Mouse (Mus musculus) myocyte (in vitro differentiated cells): Measurements from ENCODE around the gene Spc24.

Experiments used
- CEBPB ChIP-seq: IDR thresholded peaks from 2 replicates; pipeline ENCODE4 v1.6.1; 2011; ENCODE audit warnings: mild to moderate bottlenecking, moderate library complexity; ENCODE audit not compliant: poor library complexity, insufficient read depth, severe bottlenecking
- MAX ChIP-seq: IDR thresholded peaks from one replicate; pipeline ENCODE4 v1.6.1; 2011; ENCODE audit warnings: low read depth, mild to moderate bottlenecking, control low read depth
- MYOD1 ChIP-seq, 3 experiments: IDR thresholded peaks; one replicate each; pipeline ENCODE4 v1.6.1; 2011; ENCODE audit warnings: control low read depth in 2 of 3, low read depth in 2 of 3, mild to moderate bottlenecking in 2 of 3, moderate library complexity in 1 of 3; ENCODE audit not compliant: insufficient read length in 2 of 3, control insufficient read depth in 1 of 3
- MYOG ChIP-seq, 3 experiments: IDR thresholded peaks; one replicate each; pipeline ENCODE4 v1.6.1; 2011; ENCODE audit warnings: control low read depth in 2 of 3, low read depth in 2 of 3, mild to moderate bottlenecking in 2 of 3; ENCODE audit not compliant: insufficient read length in 2 of 3, control insufficient read depth in 1 of 3, insufficient read depth in 1 of 3
- POLR2A ChIP-seq: IDR thresholded peaks from one replicate; pipeline ENCODE4 v1.6.1; 2011; ENCODE audit warnings: low read depth, mild to moderate bottlenecking, control low read depth, moderate library complexity; ENCODE audit not compliant: insufficient read length
- POLR2AphosphoS2 ChIP-seq: IDR thresholded peaks from one replicate; pipeline ENCODE4 v1.6.1; 2011; ENCODE audit warnings: low read depth, control low read depth; ENCODE audit not compliant: insufficient read length
- TCF12 ChIP-seq: IDR thresholded peaks from one replicate; pipeline ENCODE4 v1.6.1; 2011; ENCODE audit warnings: mild to moderate bottlenecking, control low read depth; ENCODE audit not compliant: poor library complexity, insufficient read depth, severe bottlenecking
- TCF3 ChIP-seq: IDR thresholded peaks from one replicate; pipeline ENCODE4 v1.6.1; 2011; ENCODE audit warnings: low read depth, control low read depth; ENCODE audit not compliant: insufficient read length
- USF1 ChIP-seq: IDR thresholded peaks from one replicate; pipeline ENCODE4 v1.6.1; 2011; ENCODE audit warnings: low read depth, mild to moderate bottlenecking, control low read depth, moderate library complexity

DNA sequence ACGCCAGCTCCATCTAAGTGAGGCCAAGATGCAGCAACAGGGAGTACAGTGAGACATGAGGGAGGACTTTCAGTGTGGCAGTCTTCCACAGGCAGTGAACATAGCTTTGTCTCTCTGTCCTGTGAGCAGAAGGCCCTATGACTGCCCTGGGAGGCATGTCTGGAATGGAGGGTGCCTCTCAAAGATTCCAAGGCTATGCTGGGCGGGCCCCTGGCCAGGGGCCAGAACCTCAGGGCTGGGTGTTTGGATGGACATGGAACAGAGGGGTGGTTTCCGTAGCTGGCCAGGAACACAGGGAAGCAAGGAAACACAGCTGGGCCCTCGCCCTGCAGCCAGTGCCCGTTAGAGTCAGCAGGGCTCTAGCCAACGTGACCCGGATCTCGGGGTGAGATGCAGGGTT is 31.8 kb upstream of the Spc24 start:
- TF ChIP-seq TCF12 (no peak), CEBPB (no peak), POLR2A (peak; percentile 58), TCF3 (peak; percentile 10), MYOG (IDR thresholded peaks at IDR 0.05; ENCODE audit: control insufficient read depth in 1 of 3, insufficient read depth in 1 of 3, insufficient read length in 2 of 3, low read depth in 2 of 3) (peak; percentile 29 to 86 (median 66)), MYOD1 (IDR thresholded peaks at IDR 0.05; ENCODE audit: control insufficient read depth in 1 of 3, insufficient read length in 2 of 3, low read depth in 2 of 3) (peak in 2 of 3 experiments; percentile 71 to 84), MAX (no peak), POLR2AphosphoS2 (peak; percentile 26), USF1 (no peak)
